Mouse (Mus musculus) embryonic stem cell, embryonic (primary cell): ENCODE results near the gene Mrps35.

Experiments used
- CTCF ChIA-PET, 4 experiments: fragments of 300-600 bp in 2 of 4; fragments of 350-600 bp in 2 of 4; sonication (Branson Sonifier 250); formaldehyde crosslinking; loops; one replicate each; lab custom pipeline; 2022; ENCODE audit warnings: inconsistent platforms in 2 of 4; lab: Charles Lee
- POLR2A ChIA-PET, 4 experiments: fragments of 300-600 bp in 2 of 4; fragments of 350-600 bp in 2 of 4; sonication (Branson Sonifier 250); formaldehyde crosslinking; loops; one replicate each; lab custom pipeline; 2022; ENCODE audit warnings: antibody characterized with exemption in 4 of 4, inconsistent platforms in 1 of 4; lab: Charles Lee

The Mrps35 gene

DNA sequence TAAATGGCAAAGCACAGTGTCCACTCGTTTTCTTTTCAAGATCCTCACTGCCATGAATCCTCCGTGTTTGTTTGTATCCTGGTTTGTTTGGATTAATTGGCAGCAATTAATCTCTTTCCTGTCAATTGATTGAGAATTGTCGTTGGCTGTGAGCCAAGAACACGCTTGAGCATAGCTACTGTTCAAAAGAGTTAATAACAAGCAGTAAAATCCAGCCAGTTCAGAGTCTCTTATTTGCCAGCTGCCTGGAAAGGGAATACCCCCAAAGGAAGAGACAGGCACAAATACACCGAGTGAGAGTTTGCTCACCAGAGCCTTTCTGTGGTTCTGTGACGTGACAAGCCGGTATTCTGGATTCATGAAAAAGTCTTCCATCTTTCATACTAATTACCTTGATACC lies 19.5 kb downstream of the Mrps35 start:
- CTCF ChIA-PET: no interaction called here
- POLR2A ChIA-PET: interaction anchor here in 3 of 4 experiments (0.6 to 1.3 kb wide), 9 partner anchors 9 to 1851 kb away, joined by 3 to 5 read pairs (median 3); partner anchors contain the start of genes Casc1 (in 1 of the 3), Etfrf1 (in 1 of the 3) and Mrps35 (in 1 of the 3)

DNA sequence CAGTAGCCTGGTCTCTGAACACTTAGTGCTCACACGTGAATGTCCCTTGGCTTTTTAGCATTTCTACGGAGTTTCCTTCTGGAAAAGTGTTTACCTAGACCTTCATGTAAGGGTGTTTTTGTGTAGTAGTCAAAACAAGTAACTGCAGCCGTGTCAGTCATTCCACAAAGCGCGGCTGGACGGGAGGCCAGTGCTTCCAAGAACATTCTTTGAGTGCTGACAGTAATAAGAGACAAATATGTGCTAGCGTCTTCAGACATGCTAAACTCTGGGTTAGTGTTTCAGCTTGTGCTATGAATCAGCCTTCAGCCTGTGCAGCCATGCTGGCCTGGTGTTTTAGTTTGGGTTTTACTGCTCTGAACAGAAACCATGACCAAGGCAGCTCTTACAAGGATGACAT lies 20.1 kb downstream of the Mrps35 start:
- CTCF ChIA-PET: interaction anchor here in 1 of 4 experiments (0.6 kb wide), 1 partner anchor 309 kb away, joined by 3 read pairs; no protein-coding TSS in a partner anchor
- POLR2A ChIA-PET: interaction anchor here in 3 of 4 experiments (0.6 to 1.3 kb wide), 7 partner anchors 8 to 1852 kb away, joined by 3 to 5 read pairs (median 3); partner anchors contain the start of genes Casc1 (in 1 of the 3) and Etfrf1 (in 1 of the 3)

DNA sequence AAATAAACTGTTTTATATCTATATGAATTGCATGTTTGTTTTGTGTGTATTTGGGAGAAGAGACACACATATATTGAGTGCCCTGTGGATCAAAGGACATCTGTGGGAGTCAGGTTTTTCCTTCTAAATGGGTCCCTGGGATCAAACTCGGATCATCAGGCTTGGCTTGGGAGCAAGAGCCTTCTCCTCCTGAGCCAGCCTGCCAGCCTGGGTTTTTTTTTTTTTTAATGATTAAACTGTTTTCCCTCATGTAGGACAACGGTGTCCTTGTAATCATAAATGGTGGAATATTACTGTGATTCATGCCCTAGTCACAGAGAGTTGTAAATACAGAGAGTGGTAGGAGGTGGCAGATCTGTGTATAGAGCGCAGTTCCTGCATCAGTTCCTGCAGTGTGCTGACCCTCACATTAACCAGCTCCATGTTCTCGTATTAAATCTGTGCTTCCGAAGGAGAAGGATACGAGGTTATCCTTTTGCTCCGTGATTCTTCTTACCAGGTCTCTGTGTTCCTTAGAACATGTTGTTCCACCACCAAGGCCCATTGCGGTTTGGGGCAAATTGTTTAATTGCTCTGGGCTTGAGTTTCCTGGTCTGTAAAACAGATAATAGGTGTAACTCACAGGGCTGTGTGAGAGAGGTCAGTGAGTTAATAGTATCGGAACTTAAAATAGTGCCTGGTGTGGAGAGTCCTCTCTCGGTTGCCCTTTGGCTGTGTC lies 21.8 kb downstream of the Mrps35 start:
- ChIA-PET CTCF (no interaction called here), POLR2A (interaction anchor here in 2 of 4 experiments (0.6 to 2.0 kb wide), 3 partner anchors 9 to 15 kb away, joined by 3 to 5 read pairs (median 3); no protein-coding TSS in a partner anchor)

DNA sequence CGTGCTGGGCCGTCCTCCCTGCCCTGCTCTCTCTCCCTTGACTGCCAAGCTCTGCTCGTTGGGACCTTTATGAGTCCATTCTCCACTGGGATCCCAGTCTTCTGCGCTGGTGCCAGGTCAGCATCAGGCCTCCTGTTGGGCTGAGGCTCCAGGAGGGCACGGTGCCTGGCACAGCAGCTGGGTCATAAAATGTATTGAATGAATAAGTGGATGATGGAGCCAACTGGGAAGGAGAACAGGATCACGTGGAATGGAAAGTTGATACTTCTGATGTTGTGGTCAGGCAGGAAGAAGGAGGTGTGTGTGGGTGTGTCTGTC lies 22.3 kb downstream of the Mrps35 start:
- POLR2A ChIA-PET: interaction anchor here in 2 of 4 experiments (0.6 to 3.8 kb wide), 4 partner anchors 10 to 15 kb away, joined by 3 to 15 read pairs (median 4); no protein-coding TSS in a partner anchor
- CTCF ChIA-PET: no interaction called here

DNA sequence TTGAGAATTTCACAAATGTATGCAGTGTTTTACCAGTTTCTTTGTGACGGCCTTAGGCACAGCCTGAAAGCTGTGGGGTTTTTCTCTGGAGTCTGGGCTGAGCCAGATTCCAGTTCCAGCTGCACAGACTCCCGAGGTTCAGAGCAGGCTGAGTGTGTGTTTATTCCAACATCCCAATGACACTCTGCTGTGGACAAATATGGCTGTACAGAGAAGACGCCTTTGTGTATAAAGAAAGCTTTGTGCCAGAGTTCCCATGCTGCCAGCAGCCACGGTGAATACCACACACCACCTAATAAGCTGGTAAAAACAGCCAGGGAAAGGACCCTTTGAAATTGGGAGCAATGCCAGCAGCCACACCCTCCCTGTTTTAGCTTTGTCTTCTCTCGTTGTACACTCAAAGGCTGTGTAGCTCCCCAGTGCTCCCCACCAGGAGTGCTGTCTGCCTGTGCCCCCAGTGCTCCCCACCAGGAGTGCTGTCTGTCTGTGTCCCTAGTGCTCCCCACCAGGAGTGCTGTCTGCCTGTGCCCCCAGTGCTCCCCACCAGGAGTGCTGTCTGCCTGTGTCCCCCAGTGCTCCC lies 33.3 kb downstream of the Mrps35 start:
- POLR2A ChIA-PET: interaction anchor here (0.9 to 2.9 kb wide), 17 partner anchors 9 to 55 kb away, joined by 3 to 47 read pairs (median 5); partner anchors contain the start of genes Klhl42 (in 3 of the 4), Mansc4 (in 2 of the 4) and Mrps35 (in 2 of the 4)
- CTCF ChIA-PET: interaction anchor here in 3 of 4 experiments (0.6 to 1.9 kb wide), 8 partner anchors 10 to 242 kb away, joined by 3 to 8 read pairs (median 4); no protein-coding TSS in a partner anchor

DNA sequence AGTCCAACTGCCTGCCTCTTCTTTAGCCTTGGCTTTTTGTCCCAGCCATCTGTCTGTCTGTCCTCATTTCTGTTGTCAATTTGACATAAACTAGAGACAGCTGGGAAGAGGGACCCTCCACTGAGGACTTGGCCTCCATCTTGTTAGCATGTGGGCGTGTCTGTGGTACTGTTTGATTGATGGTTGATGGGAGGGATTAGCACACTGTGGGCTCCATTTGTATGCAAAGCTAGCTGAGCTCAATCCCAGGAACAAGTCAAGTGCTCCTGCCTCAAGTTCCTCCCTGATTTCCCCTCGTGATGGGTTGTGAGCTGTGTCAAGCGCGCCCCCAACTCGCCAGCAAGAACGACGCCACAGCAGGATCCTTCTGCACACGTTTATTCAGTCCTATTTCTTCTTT lies 34.3 kb downstream of the Mrps35 start:
- CTCF ChIA-PET: interaction anchor here in 1 of 4 experiments (0.5 to 1.9 kb wide), 5 partner anchors 29 to 442 kb away, joined by 3 to 8 read pairs (median 4); no protein-coding TSS in a partner anchor
- POLR2A ChIA-PET: interaction anchor here in 3 of 4 experiments (0.5 to 2.9 kb wide), 21 partner anchors 9 to 1869 kb away, joined by 3 to 47 read pairs (median 5); partner anchors contain the start of genes Mansc4 (in 3 of the 3), Klhl42 (in 2 of the 3), Mrps35 (in 2 of the 3) and Ergic2 (in 1 of the 3)

DNA sequence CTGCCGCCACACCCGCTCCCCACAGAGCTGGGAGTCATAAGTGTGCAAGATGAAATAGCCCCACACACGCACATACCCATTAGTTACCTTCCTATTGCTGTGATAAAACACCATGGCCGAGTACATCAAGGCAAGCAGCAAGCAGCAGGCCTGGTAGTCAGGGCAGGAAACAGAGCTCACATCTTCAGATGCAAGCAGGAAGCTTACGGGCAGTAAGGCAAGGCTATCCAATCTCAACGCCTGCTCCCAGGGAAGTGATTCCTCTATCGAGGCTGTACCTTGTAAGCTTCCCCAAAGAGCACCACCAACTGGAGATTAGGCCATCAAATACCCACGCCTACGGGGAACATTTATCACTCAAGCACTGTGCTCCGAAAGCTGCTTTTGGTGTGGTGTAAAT lies 37.4 kb downstream of the Mrps35 start:
- CTCF ChIA-PET: interaction anchor here in 1 of 4 experiments (0.8 kb wide), 1 partner anchor 9 kb away, joined by 3 read pairs; no protein-coding TSS in a partner anchor

DNA sequence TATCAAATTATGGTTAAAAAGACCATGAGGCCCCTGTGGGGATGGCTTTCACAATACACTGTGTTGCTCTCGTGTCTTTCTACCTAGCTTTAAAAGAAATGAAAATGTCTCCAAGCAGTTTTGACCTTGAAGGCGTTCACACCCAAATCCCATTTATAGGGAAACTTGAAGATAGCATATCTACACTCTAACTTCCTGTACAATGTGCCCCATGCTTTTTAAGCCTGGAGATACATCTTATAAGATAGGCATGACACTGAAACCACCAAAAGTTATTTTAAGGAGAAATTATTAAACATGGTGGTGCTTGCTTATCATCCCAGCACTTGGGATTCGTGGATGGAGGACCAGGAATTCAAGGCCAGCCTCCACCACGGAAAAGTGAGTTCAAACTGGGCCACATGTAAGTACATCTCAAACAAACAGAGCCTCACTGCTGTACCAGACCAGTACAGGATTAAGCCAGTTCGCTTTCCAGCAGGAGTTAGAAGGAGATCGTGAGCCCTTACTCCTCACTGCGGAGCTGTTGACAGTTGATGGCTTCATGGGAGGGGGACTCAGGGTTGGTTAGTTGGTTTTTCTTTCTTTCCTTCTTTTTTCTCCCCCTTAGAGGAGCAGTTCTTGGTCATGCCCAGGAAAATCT lies 43.0 kb downstream of the Mrps35 start:
- CTCF ChIA-PET: no interaction called here
- POLR2A ChIA-PET: interaction anchor here in 3 of 4 experiments (0.6 to 3.8 kb wide), 16 partner anchors 9 to 1126 kb away, joined by 3 to 47 read pairs (median 3); partner anchors contain the start of gene Mrps35 (in 1 of the 3)

More for the DNA sequence above, 37.4 kb downstream of the Mrps35 start:
- POLR2A ChIA-PET: interaction anchor here in 3 of 4 experiments (0.6 to 3.0 kb wide), 15 partner anchors 9 to 871 kb away, joined by 3 to 19 read pairs (median 3); partner anchors contain the start of genes Klhl42 (in 2 of the 3), Mrps35 (in 1 of the 3) and Rep15 (in 1 of the 3)

DNA sequence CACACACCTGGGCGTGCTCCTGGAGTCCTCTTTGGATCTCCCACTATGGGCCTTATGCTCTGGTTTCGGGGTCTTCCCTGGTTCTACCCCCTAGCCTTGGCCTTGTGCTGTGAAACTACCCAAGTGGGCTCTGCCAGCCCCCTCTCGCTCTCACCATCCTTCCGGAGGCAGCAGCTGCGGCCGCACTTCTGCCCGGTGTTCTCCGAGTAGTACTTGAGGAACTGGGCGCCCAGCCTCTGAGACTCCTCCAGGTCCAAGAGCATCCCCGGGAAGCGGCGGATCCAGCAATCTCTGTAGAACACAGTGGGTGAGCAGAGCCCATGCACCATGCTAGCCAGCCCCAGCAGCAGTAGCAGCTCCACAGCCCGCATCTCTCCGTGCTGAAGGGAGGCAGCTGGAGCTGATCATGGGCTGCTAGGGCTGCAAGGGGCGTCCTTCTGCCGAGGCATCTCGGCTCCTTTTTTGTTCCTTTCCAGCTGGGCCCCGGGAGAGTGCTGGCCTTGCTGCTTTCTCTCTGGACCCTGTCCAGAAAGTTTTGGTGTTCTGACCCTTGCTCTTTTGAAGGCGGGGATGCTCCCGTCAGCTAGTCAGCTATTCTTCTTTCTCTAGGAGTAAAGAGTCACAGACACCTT lies 44.1 kb downstream of the Mrps35 start, which contains the start of gene Mansc4:
Gene Mansc4, minus strand, starts transcription at position 439 of the 632 bp plus-strand sequence.
- ChIA-PET CTCF (interaction anchor here in 2 of 4 experiments (0.5 to 1.5 kb wide), 6 partner anchors 19 to 241 kb away, joined by 3 to 10 read pairs (median 4); no protein-coding TSS in a partner anchor), POLR2A (interaction anchor here in 3 of 4 experiments (0.6 to 3.8 kb wide), 12 partner anchors 9 to 1119 kb away, joined by 3 to 47 read pairs (median 3); no protein-coding TSS in a partner anchor)

DNA sequence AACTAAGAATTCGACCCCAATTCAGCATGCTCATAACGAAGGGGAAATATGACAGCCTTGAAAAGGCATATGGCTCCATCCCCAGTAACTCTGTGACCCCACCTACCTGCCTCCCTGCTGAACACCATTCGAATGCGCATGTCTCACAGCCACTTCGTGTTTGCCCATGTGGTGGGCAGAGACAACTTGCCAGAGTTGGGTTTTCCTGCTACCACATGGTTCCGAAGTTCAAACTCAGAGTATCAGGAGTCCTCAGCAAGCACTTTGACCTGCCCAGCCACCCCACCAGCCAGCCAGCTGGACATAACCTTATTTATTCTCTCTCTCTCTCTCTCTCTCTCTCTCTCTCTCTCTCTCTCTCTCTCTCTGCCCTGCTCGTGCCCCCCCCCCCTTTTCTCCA lies 45.2 kb downstream of the Mrps35 start:
- ChIA-PET CTCF (interaction anchor here (0.5 to 1.5 kb wide), 5 partner anchors 29 to 264 kb away, joined by 3 to 6 read pairs (median 4); no protein-coding TSS in a partner anchor), POLR2A (interaction anchor here in 3 of 4 experiments (0.7 to 3.8 kb wide), 6 partner anchors 11 to 381 kb away, joined by 3 to 47 read pairs (median 4); no protein-coding TSS in a partner anchor)

DNA sequence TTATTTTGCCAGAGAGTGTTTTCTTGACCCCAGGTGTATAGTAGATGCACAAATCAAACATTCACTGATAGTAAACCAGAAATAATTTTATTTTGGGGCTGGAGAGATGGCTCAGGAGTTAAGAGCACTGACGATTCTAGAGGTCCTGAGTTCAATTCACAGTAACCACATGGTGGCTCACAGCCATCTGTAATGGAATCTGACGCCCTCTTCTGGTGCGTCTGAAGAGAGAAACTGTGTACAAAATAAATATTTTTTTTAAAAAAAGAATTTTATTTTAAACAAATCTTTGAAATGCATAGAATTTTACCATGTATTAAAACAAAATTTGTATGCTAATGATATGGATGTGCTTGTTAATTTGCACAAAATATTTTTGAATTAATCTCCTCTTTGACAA lies 46.0 kb downstream of the Mrps35 start:
- ChIA-PET POLR2A (no interaction called here), CTCF (no interaction called here)

DNA sequence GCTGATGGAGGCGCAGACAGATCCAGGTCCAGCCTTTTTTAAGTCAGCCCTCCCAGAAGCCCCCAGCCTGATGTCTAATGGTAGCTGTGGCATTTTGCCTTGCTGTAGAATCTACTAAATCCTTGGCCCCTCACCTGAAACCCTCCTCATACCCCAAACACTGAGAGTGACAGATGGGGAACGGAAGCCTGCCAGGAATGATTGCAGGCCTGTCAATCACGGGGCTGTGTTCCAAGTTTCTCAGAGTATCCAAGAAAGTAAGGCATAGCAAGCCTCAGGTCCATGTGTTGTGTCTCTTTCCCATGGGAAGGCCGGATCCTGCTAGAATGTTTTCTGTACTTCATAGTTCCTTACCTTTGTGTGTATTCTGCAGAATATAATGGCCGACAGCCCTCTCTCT lies 47.6 kb downstream of the Mrps35 start:
- ChIA-PET POLR2A (interaction anchor here in 3 of 4 experiments (0.7 to 4.8 kb wide), 10 partner anchors 9 to 335 kb away, joined by 3 to 30 read pairs (median 6); partner anchors contain the start of gene Mrps35 (in 1 of the 3)), CTCF (no interaction called here)

DNA sequence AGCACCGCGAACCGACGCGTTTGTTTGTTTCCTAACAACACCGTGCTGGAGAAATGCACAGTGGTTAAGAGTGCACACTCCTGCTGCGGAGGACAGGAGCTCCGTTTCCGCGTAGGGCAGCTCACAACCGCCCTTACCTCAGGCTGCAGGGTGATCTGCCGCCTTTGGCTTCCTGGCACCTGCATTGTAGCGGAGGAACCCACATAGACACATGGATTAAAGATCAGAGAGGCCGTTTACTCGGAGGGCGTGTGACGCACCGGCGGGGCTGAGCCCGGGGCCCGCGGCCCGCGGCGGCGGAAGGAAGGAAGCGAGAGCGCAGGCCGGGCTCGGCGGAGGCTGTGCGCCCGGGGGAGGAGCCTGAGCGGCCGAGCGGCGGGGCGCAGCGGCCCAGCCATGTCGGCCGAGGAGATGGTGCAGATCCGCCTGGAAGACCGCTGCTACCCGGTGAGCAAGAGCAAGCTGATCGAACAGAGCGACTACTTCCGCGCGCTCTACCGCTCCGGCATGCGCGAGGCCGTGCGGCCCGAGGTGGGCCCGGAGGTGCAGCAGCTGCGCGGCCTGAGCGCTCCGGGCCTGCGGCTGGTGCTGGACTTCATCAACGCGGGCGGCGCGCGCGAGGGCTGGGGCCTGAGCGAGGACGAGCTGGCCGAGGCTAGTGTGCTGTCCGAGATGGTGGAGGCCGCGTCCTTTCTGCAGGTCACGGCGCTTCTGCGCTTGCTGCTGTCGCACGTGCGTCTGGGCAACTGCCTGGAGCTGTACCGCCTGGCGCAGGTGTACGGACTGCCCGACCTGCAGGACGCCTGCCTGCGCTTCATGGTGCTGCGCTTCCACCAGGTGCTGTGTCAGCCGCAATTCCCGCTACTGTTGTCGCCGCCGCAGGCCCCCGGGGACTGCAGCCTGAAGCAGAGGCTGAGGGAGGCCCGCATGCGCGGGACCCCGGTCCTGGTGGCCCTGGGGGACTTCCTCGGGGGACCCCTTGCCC lies 48.9 kb downstream of the Mrps35 start, which contains the start of gene Klhl42:
Gene Klhl42, plus strand, starts transcription at position 244 of the 985 bp plus-strand sequence.
- ChIA-PET POLR2A (interaction anchor here (0.5 to 4.8 kb wide), 25 partner anchors 11 to 618 kb away, joined by 3 to 30 read pairs (median 4); partner anchors contain the start of gene Mrps35 (in 3 of the 4)), CTCF (interaction anchor here in 1 of 4 experiments (1.1 kb wide), 1 partner anchor 83 kb away, joined by 4 read pairs; no protein-coding TSS in a partner anchor)

DNA sequence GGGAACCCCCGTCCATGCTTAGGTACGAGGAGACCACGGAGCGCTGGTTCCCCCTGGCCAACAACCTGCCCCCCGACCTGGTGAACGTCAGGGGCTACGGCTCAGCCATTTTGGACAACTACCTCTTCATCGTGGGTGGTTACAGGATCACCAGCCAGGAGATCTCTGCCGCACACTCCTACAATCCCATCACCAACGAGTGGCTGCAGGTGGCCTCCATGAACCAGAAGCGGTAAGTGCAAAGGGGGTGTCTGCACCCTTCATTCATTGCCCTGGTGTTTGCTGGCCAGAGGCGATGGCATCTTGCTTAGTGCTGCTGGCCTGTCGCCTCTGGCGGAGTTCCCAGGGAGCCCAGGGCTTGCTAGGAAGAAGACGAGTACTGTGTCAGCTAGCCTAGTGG lies 49.6 kb downstream of the Mrps35 start:
- ChIA-PET CTCF (interaction anchor here in 1 of 4 experiments (0.6 kb wide), 1 partner anchor 148 kb away, joined by 3 read pairs; no protein-coding TSS in a partner anchor), POLR2A (interaction anchor here (0.6 to 4.8 kb wide), 22 partner anchors 10 to 204 kb away, joined by 3 to 30 read pairs (median 4); partner anchors contain the start of genes Mrps35 (in 3 of the 4) and Ppfibp1 (in 1 of the 4))

DNA sequence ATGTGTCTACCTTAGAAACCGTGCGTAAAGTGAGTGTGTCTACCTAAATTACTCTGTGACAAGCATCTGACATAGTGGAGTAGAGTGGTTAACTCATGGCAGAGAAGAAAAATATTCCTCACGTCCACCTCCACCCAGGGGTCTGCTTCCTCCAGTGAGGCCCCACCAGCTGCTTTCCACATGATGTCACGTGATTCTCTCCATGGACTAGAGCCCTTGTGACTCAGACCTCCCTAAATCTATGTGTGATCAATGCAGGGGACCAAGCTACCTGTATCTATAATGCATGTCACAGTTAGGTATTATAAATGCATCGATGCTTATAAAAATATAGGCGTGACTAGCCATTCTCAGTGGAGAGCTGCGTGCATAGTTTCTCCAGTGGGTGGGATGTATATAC lies 52.2 kb downstream of the Mrps35 start:
- POLR2A ChIA-PET: interaction anchor here in 3 of 4 experiments (0.7 to 4.8 kb wide), 9 partner anchors 9 to 26 kb away, joined by 3 to 23 read pairs (median 4); no protein-coding TSS in a partner anchor
- CTCF ChIA-PET: interaction anchor here in 2 of 4 experiments (0.6 to 0.8 kb wide), 2 partner anchors 39 to 261 kb away, joined by 3 read pairs; no protein-coding TSS in a partner anchor
